Mouse (Mus musculus): Measurements from ENCODE around the gene Nectin2.

Gene Nectin2

DNA sequence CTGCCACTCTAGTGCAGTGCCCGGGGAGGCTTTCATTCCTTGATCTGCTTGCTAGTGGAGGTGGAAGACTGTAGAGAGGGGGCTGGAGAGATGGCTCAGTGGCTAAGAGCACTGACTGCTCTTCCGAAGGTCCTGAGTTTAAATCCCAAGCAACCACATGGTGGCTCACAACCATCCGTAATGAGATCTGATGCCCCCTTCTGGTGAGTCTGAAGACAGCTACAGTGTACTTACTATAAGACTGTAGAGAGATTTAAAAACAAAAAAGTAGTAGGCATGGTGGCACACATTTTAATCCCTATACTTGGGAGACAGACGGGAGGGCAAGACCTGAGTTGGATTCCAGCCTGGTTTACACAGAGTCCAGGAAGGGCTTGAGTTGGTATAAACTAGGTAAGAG lies 37.9 kb downstream of the Nectin2 start:
- no peak for DNase-seq (ENCODE audit: low spot score in 2 of 2)

DNA sequence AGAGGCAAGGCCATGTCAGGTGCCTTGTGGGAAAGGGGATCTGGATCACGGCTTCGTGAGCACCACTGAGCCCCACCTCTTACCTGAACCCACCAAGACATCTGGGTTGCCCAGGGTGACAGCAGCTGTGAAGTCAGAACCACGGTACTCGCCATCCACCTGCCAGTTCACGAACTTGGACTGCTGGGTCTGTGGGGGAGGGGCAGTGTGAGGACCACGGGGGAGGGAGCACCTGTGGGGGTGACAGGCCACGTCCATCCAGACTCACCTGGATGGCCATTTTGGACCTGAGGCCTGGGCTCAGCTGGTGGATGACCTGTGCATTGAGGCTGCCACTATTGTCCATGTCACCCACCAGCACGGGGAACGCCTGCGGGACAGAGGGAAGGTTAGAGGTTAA lies 39.6 kb downstream of the Nectin2 start:
- no peak for DNase-seq (ENCODE audit: low spot score in 2 of 2)

DNA sequence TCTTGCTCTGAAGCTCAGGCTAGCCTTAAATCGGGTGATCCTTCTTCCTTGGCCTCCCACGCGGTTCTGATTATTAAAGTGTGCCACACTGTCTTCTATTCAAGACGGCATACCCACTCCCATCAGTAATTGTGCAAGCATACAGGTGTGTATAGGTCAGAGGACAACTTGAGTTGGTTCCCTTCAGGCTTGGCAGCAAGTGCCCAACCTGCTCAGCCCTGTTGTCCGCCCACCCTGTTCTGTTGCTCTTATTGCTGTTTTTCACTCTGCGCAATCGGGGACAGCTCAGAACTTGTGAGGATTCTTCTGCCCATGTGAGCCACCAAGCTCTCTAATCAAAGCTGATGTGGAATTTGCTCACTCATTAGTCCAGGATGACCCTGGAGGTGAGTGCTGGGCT lies 45.0 kb downstream of the Nectin2 start:
- no peak for DNase-seq (ENCODE audit: low spot score in 2 of 2)

DNA sequence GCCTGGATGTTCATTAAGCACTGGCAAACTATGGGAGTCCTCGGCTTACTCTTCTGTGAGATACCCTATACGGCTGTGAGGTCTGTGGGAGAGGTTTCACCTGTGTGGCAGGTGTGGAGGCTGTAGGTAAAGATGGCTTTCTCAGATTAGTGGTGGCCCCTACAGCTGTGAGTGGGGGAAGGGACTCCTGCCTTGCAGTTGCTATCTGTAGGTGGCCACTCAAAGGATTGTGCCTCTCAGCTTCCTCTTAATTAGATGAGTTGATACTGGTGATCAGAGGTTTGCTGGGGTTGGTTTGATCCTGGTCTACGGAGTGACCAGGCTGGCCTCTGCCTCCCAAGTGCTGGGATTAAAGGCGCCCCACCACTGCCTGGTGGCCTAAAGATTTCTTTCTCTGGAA lies 45.8 kb downstream of the Nectin2 start:
- no peak for DNase-seq (ENCODE audit: low spot score in 2 of 2)

DNA sequence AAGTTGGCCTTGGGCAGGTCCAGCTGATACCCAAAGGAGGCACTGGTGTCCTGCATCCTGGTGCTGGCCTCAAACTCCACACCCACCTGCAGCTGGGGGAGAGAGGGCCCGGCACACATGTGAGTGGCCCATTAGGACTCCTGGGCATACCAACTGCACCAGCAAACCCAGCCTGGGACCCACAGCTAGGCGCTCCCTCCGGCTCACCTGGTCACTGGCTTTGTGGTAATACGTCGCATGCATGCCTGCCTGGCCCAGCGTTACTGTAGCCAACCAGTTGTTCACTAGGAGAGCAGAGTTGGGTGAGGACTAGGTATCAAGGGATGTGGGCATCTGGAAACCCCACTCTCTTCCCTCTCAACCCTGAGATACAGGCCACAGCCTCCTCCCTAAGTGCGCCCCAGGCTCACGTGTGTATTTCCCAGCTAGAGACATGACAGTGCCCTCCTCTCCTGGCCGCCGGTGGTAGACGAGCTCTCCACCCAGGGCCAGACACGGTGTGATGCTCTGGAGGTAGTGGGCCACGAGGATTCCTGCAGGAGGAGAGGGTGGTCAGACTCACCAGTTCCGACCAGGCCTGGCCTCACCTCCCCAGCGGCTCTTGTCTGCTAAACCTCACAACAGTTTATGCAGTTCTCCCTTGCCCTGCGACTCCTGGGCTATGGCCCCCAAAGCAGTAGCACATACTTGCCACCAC lies 47.3 kb downstream of the Nectin2 start:
- DNase-seq (ENCODE audit: low spot score in 2 of 2) = no peak

DNA sequence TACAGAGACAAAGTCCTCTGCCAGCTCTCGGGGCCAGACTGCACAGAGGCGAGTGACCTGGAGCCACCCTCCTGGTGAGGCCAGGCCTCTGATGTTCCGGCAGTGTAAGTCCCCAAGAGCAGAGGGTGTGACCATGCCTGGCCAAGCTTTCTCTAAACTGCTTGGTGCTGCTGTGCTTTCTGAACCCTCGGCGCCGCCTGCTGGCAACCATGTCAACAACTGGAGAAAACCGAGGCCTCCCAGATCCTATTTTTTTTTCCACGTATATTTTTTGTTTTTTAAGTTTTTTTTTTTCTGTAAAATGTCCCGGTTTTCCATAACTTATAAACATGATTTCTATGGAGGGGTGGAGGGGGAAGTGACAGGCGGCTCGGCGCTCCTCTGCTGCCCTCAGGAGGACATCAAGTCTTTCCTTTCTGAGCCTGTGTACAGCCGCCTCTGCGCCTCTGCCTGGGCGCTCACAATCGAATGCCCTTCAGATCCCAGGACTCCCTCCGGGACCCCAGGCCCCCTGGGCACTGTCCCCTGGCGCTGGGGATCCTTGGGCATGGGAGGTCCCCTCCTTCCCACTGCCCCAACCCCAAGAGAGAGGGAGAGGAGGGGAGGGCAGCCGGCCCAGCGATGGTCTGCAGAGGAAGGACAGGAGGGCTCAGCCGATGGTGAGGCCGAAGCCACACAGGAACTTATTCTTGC lies 49.1 kb downstream of the Nectin2 start:
- peak in 1 of 2 experiments; percentile 76 for DNase-seq (ENCODE audit: low spot score in 2 of 2)

DNA sequence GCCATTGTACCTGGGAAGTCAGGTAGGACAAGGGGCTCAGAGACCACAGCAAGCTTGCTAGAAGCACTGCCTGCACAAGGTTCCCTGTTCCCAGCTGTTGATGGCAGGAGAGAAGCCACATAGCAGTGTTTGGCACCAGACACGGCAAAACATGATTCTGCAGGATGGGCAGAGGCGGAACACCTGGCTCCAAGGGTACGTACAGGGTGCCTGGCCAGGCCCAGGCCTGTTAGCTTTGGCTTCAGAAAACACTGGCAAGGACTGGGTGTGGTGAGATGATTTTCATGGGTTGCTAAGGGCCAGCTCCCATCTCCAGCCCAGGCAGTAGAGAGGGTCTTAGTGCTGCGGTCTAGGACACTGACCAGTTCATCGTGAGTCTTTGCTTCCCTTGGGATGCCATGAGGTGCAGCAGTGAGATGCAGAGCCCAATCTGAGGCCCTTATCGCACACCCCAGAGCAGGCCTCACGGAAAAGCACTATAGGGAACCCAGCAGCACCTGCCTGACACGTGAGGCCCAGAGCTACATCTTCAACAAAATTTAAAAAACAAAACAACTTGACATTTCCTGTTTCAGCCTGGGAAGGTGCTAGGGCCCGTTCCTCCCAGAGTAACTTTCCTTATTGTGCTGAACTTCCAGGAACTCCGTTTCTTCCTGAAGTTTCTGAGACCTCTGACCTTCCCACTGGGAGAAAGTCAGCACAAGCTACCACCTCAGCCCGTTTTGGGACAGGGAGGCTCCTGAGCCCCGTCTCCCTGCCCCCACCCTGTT lies 49.8 kb downstream of the Nectin2 start:
- no peak for DNase-seq (ENCODE audit: low spot score in 2 of 2)

DNA sequence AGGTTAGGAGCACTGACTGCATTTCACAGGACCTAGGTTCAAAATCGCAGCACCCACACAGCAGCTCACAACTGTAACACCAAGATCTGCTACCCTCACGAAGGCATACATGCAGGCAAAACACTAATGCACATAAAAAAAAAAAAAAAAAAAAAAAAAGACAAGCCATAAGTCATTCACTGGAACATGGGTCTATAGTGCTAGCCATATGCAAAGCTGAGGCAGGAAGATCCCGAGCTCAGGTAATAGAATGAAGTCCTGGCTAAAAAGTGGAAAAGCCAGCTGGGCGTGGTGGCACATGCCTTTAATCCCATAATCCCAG lies 50.5 kb downstream of the Nectin2 start:
- no peak for DNase-seq (ENCODE audit: low spot score in 2 of 2)

DNA sequence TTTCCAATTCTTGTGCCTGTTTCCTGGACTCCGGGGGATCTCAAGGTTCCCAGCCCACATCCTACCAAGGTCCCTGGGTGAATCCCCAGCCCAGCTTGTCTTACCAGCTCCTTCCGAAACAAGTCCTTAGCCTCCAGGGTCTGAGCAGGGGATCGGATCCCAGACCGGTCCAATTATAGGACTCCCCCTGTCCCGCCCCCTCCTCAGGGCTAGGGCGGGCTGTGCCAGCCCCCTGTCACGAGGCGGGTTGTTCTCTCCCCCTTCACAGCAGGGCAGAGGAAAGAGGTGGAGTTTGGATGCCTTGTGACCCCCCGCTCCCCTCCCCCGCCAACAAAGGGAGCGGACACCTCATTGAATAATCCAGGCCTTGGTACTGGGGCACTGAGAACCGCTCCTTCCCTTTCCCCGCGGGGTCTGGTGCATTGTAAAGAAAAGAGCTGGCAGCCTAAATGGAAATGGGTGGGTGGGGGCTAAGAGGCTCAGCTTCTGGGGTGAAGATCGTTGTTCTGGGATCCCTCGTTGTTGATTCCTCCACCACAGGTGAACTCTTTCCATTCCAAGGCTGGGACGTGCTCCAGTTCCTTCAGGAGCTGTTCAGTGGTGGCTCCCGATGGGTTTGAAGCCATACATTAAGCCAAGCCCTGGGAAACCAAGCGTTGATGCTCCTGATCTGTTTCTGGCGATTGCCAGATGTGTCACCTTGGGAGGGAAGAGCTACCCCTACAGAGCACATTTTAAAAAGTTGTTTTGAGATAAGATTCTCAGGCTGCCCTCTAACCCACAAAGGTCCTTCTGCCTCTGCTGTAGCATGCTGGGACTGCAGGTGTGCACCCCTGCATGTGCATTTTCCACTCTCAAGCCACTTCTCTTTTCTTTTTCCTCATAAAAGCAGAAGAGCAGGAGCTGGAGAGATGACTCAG lies 51.1 kb downstream of the Nectin2 start, which contains the start of gene Apoe:
TSS of gene Apoe (minus strand) at position 282 of the 920 bp plus-strand sequence.
- no peak for DNase-seq (ENCODE audit: low spot score in 2 of 2)

DNA sequence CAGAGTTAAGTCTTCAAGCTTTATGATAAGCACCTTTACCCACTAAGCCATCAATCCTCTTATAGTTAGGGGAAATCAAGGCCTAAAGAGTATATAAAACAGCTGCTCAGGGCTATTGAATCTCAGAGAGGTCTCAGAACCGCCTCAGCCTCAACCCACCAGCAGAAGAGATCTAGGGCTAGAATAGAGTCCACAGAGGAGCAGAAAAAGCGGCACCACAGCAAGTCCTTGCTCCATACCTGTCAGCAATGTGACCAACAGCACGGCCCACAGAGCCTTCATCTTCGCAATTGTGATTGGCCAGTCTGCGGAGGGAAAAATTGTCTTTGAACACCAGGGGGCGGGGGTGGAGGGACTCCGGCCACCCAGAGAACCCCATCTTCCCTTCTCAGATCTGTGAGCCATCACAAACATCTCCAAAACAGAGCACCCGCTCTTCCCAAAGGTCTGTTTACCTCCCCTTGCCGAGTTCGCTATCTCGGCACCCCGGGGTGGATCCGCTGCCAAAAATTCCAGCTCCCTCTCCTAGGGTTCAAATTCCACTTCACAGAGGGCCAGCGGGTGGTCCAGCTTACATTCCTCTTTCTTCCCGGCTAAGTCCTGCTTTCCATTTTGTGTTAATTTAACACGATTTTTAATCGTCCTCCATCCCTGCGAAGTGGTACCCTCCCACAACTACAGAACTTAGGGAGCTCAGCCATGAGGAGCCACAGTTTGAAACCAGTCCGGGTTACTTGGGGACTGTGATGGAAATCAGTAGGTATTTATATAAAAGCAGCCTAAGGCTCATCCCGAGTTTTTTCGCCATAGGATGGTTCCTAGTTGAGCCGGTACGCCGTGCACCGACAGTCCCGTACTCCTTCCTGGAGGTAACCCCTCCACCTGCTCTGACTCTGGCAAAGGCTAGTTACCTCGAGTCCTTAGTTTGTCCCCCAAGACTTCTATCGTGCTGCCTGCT lies 52.1 kb downstream of the Nectin2 start:
- DNase-seq (ENCODE audit: low spot score in 2 of 2) = no peak

DNA sequence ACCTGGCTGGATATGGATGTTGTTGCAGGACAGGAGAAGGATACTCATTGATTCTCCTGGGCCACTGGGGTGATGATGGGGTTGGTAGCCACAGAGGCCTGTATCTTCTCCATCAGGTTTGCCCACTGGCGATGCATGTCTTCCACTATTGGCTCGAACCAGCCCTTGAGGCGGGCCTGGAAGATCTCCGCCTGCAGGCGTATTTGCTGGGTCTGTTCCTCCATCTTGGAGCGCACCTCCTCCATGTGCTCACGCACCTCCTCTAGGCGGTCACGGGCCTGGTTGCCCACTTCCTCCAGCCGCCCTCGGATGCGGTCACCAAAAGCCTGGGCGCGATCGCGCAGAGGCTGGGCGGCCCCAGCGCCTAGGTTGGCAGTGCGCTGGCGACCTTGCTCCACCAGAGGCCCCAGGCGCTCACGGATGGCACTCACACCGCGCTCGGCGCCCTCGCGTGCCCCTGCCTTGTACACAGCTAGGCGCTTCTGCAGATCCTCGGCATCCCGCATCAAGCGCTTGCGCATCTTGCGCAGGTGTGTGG lies 53.9 kb downstream of the Nectin2 start:
- DNase-seq (ENCODE audit: low spot score in 2 of 2) = no peak

DNA sequence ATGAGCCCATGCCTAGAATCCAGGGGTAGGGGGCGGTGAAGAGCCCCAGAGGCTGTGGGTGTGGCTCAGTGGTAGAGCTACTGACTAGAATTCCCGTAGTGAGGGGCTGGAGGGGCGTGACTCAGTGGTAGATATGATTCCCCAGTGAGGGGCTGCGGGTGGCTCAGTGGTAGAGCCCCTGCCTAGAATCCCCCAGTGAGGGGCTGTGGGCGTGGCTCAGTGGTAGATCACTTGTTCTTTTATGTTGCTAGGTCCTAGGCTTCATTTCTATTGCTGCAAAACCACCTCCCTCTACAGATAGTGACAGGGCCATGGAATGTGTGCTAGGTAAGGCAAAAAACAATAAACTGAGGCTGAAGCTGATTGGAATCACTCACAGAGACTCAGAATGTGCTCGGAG lies 54.4 kb downstream of the Nectin2 start:
- no peak for DNase-seq (ENCODE audit: low spot score in 2 of 2)

DNA sequence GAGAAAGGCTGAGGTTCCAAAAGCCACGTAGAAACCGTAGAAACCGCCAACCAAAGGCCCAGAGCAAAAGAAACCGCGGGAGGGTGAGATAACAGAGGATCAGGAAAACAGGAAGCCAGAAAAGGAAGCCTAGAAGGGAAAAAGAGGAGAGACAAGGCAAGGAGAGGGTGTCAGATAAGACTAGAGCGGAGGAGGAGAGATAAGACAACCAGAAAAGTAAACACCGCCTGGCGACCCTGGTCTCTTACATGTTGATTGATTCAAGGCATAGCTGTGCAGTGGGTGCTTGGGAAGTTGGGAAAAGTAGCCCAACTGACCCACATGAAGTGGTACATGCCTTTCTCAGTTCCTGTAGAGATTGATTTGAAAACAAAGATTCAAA lies 55.1 kb downstream of the Nectin2 start:
- DNase-seq (ENCODE audit: low spot score in 2 of 2) = no peak

DNA sequence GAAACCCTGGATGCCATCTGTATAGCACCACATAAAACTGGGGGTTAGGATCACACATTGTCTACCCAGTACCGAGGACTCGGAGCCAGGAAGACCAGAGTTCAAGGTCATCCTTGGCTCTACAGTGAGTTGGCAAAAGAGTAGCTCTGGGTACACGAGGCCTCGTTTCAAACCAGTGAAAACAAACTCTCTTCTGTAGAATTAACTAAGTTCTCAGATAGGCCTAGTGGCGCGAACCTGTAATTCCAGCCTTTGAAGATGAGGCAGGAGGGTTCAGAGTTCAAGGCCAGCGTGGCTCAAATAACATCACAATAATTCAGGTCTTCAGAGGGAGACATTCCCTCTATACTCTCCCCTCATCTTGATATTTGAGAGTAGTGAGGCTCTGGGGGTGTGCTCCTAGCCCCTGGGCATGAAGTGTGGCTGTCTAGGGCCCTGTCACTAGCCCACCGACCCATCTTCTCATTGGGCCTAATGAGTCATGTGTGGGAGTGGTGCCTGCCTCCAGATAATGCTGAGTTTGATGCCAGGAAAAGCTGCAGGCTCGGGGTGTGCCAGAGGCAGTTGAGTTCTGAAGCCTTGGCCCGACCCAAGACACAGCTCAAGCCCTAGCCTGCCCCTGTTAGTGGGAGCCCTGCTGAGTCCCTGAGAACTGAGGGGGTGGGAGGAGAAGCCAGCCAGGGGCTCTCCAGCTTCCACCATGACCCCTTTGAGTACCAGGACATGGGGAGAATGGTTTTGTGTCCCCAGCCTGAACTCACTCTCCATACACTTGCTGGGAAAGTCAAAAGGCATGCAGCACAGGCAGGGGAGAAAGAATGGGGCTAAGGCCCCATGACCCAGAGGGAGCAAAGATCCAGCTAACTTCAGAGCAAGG lies 55.7 kb downstream of the Nectin2 start:
- no peak for DNase-seq (ENCODE audit: low spot score in 2 of 2)

DNA sequence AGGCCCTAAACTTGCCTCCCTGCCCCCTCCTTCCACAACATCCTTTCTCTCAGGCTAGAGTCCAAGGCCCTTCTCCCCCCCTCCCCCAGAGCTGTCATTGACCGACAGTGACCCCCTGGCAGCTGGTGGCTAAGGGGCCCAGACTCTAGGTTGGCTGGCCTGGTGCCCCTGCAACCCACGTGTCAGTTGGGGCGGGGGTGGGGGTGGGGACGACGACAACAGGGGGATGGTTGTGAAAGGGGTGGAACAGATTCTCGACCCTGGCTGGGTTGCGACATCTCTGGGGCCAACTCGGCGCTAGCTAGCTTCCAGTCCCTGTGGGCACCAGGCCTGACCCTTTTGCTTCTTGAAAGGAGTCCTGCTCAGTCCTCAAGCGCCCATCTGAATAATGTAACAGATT lies 56.9 kb downstream of the Nectin2 start:
- no peak for DNase-seq (ENCODE audit: low spot score in 2 of 2)

DNA sequence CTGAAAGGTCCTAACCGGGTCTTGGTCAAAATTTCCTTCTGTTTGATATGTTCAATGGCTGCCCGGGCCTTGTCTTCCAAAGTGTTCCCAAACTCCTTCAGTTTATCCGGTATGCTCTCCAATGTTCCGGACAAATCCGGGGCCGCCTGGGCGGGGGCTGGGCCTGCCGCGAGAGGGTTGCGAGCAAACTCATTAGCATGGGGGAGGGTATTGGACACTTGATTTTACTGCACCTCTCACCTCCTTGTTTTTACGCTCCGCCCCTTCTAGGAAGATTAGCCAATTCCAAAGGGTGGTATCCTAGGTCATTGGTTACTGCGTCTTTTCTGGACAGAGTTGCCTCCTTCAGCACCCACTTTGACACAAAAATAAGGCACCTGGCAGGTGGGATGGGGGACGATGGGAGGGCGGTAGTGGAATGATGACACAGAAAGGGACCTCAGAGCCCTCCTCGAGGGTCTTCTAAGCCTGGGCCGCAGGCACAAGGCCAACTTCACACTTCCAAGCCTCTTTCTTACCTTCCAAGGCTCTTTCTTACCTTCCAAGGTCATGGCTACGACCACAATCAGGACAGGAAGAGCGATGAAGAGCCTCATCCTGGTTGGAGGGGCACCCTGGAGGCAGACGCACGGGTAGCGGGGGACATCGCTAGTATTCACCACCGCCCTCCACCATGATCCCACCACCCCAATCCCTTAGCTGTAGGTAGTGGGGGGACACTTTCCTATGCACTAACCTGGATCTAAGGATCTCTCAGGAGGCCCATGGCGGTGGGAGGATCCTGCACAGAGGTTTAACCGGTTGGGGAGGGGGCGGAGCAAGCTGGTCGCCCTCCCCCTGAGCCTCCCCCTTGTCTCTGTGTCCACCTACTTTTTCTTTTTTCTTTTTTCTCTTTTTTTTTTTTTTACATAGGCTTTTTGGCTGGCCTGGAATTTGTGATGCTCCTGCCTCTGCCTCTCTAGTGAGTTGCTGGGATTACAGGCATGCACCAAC lies 58.1 kb downstream of the Nectin2 start, which contains the start of gene Apoc1:
TSS of gene Apoc1 (minus strand) at position 788 of the 993 bp plus-strand sequence.
- no peak for DNase-seq (ENCODE audit: low spot score in 2 of 2)

DNA sequence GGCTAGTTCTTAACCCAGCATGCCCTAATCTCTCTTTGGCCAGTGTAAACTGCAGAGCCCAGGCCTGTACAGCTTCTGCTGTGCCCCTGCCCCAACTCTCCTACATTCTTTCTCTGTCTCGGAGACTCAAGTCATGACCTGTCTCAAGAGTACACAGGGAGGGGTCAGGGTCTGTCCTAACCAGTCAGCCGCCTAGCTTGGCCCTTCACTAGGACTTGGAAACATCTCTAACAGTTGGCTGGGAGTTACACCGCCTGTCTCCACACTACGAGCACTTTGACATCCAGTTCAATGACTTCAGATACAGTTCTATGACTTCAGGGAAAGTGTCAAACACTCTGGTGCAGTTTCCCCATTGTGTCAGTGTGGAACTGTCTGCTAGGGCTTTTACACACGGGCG lies 58.8 kb downstream of the Nectin2 start:
- DNase-seq (ENCODE audit: low spot score in 2 of 2) = no peak

DNA sequence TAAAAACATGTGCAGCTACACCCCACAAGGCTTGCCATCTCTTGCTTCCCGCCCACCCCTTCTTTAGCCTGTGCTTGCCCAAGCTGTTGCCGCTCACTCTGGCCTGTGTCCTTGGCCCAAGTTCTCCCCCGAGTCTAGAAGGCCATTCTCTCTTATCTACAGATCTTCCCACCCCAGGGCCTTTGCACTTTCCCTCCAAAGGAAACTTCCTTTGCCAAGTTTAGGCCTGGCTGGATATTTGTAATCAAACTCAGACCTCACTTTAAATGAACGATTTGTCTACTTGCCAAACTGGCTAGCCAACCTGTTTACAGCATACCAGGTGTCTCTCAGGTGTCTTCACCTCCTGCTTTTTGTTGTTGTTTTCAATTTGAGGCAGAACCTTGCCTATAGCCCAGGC lies 59.4 kb downstream of the Nectin2 start:
- no peak for DNase-seq (ENCODE audit: low spot score in 2 of 2)

Data from spleen, postnatal 10 days (tissue).